Mouse (Mus musculus) forebrain, embryonic 16.5 days (tissue): ENCODE data around the gene Reg3d. TPM values are rescaled to one million over a fixed set of nuclear protein-coding genes. Genes with fewer than 3 reads are reported as not detected.
"Not testable (repeated sequence)": the region's sequence is repeated elsewhere in the genome, so short reads cannot be mapped to it uniquely, and the experiment has no call there.

Experiments used
- ATAC-seq: fragments of 200-750 bp; cut with Nextera tagmentation; 2 replicates; pipeline ENCODE4 v1.8.0; 2017; ENCODE audit warnings: mild to moderate bottlenecking, moderate library complexity
- H3K27ac ChIP-seq: fragments of 300-500 bp; sonication (generic); 2 replicates; pipeline ENCODE4 v1.5.1; 2014; ENCODE audit warnings: low read length, control low read depth
- H3K27me3 ChIP-seq: fragments of 300-500 bp; sonication (generic); replicated peaks from 2 replicates; pipeline ENCODE4 v1.6.1; 2014; ENCODE audit warnings: low read length; ENCODE audit not compliant: control insufficient read depth, insufficient read depth
- H3K36me3 ChIP-seq: fragments of 300-500 bp; sonication (generic); 2 replicates; pipeline ENCODE4 v1.6.1; 2014; ENCODE audit not compliant: control insufficient read depth, insufficient read depth
- H3K4me1 ChIP-seq: fragments of 300-500 bp; sonication (generic); replicated peaks from 2 replicates; pipeline ENCODE4 v1.6.1; 2014; ENCODE audit warnings: low read length; ENCODE audit not compliant: control insufficient read depth, insufficient read depth
- H3K4me2 ChIP-seq: fragments of 300-500 bp; sonication (generic); 2 replicates; pipeline ENCODE4 v1.6.1; 2014; ENCODE audit warnings: mild to moderate bottlenecking, low read length, control low read depth
- H3K4me3 ChIP-seq: fragments of 300-500 bp; sonication (generic); replicated peaks from 2 replicates; pipeline ENCODE4 v1.5.1; 2014; ENCODE audit warnings: mild to moderate bottlenecking, low read length, control low read depth
- H3K9ac ChIP-seq: fragments of 300-500 bp; sonication (generic); replicated peaks from 2 replicates; pipeline ENCODE4 v1.6.1; 2014; ENCODE audit warnings: low read depth, low read length, control low read depth
- H3K9me3 ChIP-seq: fragments of 300-500 bp; sonication (generic); 2 replicates; pipeline ENCODE4 v1.6.1; 2016; ENCODE audit warnings: low read length; ENCODE audit not compliant: control insufficient read depth
- WGBS: fragments of 180-500 bp; shearing (Covaris S2); extraction: QIAGEN DNeasy Blood & Tissue Kit; methylation state at CpG from one replicate; pipeline ENCODE4 v1.1.7; 2014; 5-methylcytosine and 5-hydroxymethylcytosine counted together
- polyA plus RNA-seq: library from polyadenylated mRNA; unstranded; fragments of >200 nt; fragmentation: Nextera tagmentation; extraction: Ambion mirVana; gene quantifications from 2 replicates; pipeline ENCODE4 v1.2.1, GENCODE M21; 2015

The Reg3d gene
- polyA plus RNA-seq = not detected in 2 replicates

DNA sequence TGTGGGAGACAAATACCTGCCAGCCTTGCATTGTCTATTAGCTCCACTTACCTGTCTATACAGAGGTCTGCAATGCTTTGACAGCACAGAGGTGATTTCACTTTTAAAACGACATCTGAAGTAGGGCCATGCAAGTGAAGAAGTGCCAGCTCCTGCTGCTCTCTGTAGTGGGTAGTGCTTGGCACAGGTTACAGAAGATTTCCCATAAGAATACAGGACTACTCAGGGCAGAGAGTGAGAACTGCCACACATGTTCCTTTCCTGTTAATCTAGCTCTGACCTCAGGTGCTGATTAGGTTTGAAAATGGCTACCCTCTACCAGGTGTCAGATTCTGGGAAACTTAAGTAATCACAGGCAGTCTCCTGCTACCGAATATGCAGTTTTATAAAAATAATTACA, at the start of gene Reg3d:
Gene Reg3d (minus strand): TSS at position 101 of the 400 bp plus-strand sequence.
- Histone ChIP-seq H3K4me3 (no peak within 1 kb of the TSS), H3K27ac (no peak within 1 kb of the TSS), H3K36me3 (no peaks in the 10 kb centered on the region), H3K9ac (no peak within 1 kb of the TSS), H3K4me2 (no peak within 1 kb of the TSS), H3K27me3 (no peaks in the 10 kb centered on the region), H3K4me1 (no peaks in the 10 kb centered on the region), H3K9me3 (no peaks in the 10 kb centered on the region)
- ATAC-seq = no peak
- WGBS = 78% methylated on average over 2 of the region's 2 CpGs

- Histone ChIP-seq H3K4me2 (no peak overlapping the region), H3K27ac (no peak overlapping the region), H3K36me3 (no peaks in the 10 kb centered on the region), H3K4me1 (no peaks in the 10 kb centered on the region), H3K9me3 (no peaks in the 10 kb centered on the region), H3K4me3 (no peak overlapping the region), H3K9ac (no peak overlapping the region), H3K27me3 (no peaks in the 10 kb centered on the region)
- 89% methylated on average over 3 of the region's 3 CpGs for WGBS
- no peak for ATAC-seq
Measured at GRCm38 (mm10) chr6:78425497-78425896, 46.8 kb upstream of the Reg3d start.

DNA sequence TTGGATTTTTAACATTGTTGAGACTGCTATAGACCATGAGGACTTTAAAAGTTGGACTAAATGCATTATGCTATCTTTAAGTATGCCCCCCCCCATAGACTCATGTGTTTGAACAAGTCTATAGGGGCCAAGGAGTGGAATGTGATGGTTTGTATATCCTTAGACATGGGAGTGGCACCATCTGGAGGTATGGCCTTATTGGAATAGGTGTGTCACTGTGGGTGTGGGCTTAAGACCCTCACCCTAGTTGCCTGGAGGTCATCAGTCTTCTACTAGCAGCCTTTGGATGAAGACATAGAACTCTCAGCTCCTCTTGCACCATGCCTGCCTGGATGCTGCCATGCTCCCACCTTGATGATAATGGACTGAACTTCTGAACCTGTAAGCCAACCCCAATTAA, 43.7 kb upstream of the Reg3d start, which contains the start of gene Reg1:
Gene Reg1 (plus strand): TSS at position 301 of the 400 bp plus-strand sequence.
- H3K9ac ChIP-seq, H3K4me1 ChIP-seq, H3K36me3 ChIP-seq, H3K27ac ChIP-seq, ATAC-seq, H3K4me3 ChIP-seq, H3K27me3 ChIP-seq, H3K4me2 ChIP-seq, H3K9me3 ChIP-seq: not testable (repeated sequence)

DNA sequence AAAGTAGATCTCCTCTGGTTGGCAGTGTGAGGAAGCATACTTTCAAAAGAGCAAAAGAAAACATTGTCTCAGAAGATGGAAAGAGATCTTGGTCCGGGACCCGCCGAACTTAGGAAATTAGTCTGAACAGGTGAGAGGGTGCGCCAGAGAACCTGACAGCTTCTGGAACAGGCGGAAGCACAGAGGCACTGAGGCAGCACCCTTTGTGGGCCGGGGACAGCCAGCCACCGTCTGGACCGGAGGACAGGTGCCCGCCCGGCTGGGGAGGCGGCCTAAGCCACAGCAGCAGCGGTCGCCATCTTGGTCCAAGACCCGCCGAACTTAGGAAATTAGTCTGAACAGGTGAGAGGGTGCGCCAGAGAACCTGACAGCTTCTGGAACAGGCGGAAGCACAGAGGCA, 16.7 kb upstream of the Reg3d start, which contains the start of gene Reg2:
Gene Reg2 (plus strand): TSS at position 301 of the 400 bp plus-strand sequence.
- not testable (repeated sequence) for H3K4me2 ChIP-seq, H3K4me1 ChIP-seq
- WGBS = 93% methylated on average over 4 of the region's 17 CpGs

DNA sequence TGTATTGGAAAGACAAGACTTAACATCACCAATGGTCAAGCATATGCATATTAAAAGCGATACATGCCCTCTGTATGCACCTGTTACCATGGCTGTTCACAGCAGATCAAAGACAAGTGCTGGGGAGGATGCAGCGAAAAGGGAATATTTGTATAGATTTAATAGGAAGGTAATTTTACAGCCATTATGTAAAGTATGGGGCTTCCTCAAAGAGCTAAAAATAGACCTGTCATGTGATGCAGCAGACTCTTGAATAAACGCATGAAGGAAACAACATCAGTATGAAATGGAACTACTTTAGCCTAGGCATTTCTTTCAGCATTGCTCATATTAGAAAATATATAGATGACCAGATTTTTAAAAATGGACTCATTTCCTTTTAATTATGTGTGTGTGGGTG, 6.9 kb upstream of the Reg3d start:
- Histone ChIP-seq H3K4me1 (no peaks in the 10 kb centered on the region), H3K4me2 (no peak overlapping the region), H3K36me3 (no peaks in the 10 kb centered on the region), H3K9ac (no peak overlapping the region), H3K9me3 (no peaks in the 10 kb centered on the region), H3K27ac (no peak overlapping the region), H3K4me3 (no peak overlapping the region), H3K27me3 (no peaks in the 10 kb centered on the region)
- WGBS = 75% methylated on average over 3 of the region's 3 CpGs
- ATAC-seq = peak; percentile 45; the same call in 1 of the 2 replicates

More for the DNA sequence above, 16.7 kb upstream of the Reg3d start, which contains the start of gene Reg2:
- H3K36me3 ChIP-seq, ATAC-seq, H3K27me3 ChIP-seq, H3K9me3 ChIP-seq, H3K9ac ChIP-seq, H3K27ac ChIP-seq, H3K4me3 ChIP-seq: not testable (repeated sequence)

GRCm38 (mm10) chr6:78380409-78380808, 1.7 kb upstream of the Reg3d start, which contains the start of gene Reg3a:
Gene Reg3a (plus strand): TSS chr6:78380709.
- H3K9me3 ChIP-seq = no peaks in the 10 kb centered on the region
- no peak within 1 kb of the TSS for H3K9ac ChIP-seq
- no peak for ATAC-seq
- H3K4me1 ChIP-seq = no peaks in the 10 kb centered on the region
- H3K36me3 ChIP-seq = no peaks in the 10 kb centered on the region
- no peak within 1 kb of the TSS for H3K27ac ChIP-seq
- H3K4me2 ChIP-seq = no peak within 1 kb of the TSS
- H3K27me3 ChIP-seq = no peaks in the 10 kb centered on the region
- H3K4me3 ChIP-seq = no peak within 1 kb of the TSS

DNA sequence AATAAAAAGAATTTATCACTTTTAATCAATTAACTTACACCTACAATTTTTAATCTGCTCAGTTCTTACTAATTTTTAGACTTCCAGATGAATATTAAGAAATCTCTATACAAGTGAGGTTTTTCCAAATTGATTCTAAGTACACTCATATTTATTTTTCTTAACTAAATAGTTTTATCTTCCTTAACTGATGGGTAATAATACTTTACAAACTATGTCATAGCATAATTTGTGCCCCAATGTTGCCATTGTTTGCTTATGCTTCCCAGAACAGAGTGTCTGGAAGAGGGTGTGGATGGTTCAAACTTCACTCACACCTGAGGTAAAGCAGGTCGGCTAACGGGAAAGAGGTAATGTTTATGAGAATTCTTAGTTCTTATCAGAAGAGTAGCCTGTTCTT, 8.3 kb downstream of the Reg3d start, which contains the start of gene Reg3b:
Gene Reg3b (plus strand): TSS at position 301 of the 400 bp plus-strand sequence.
- no peaks in the 10 kb centered on the region for H3K36me3 ChIP-seq
- H3K9me3 ChIP-seq = no peaks in the 10 kb centered on the region
- no peaks in the 10 kb centered on the region for H3K27me3 ChIP-seq
- no peak within 1 kb of the TSS for H3K4me3 ChIP-seq
- 88% methylated on average over 2 of the region's 2 CpGs for WGBS
- H3K9ac ChIP-seq = no peak within 1 kb of the TSS
- H3K27ac ChIP-seq = no peak within 1 kb of the TSS
- no peaks in the 10 kb centered on the region for H3K4me1 ChIP-seq
- no peak for ATAC-seq
- no peak within 1 kb of the TSS for H3K4me2 ChIP-seq

DNA sequence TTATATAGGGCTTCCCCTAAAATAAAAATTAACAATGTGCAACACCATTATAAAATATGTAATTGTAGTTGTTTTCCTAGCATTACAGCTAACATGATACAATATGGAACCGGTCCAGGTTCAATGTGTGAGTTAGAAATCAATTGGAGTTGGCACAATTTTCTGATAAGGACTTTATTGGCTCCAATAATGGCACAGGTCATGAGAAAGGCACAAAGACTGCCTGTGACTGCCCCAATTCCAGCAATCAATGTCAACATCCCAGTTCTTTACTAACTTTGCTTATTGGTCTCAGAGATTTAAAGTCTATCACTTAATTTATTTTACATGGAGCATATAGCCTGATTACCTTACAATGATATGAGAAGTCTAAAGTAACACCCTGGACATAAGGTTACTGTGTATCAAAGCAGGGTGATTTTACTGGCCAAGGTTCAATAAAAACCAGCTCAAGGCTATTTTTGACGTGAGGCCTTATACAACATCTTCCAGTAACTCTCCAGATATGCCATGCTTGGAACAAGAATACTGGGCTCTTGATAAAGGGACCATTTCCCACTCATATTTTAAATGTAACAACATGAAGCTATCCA, 16.6 kb downstream of the Reg3d start:
- Histone ChIP-seq H3K27ac (no peak overlapping the region), H3K9me3 (no peaks in the 10 kb centered on the region), H3K36me3 (no peaks in the 10 kb centered on the region), H3K4me3 (no peak overlapping the region), H3K9ac (no peak overlapping the region), H3K4me1 (no peaks in the 10 kb centered on the region), H3K4me2 (no peak overlapping the region), H3K27me3 (no peaks in the 10 kb centered on the region)
- ATAC-seq = no peak
- 67% methylated on average over 2 of the region's 2 CpGs for WGBS

- 92% methylated on average over 2 of the region's 2 CpGs for WGBS
- Histone ChIP-seq H3K4me2 (no peak overlapping the region), H3K27me3 (no peaks in the 10 kb centered on the region), H3K27ac (no peak overlapping the region), H3K36me3 (no peaks in the 10 kb centered on the region), H3K9ac (no peak overlapping the region), H3K4me1 (no peaks in the 10 kb centered on the region), H3K9me3 (no peaks in the 10 kb centered on the region), H3K4me3 (no peak overlapping the region)
- ATAC-seq = no peak
Measured at GRCm38 (mm10) chr6:78341689-78342088, 37.0 kb downstream of the Reg3d start.

DNA sequence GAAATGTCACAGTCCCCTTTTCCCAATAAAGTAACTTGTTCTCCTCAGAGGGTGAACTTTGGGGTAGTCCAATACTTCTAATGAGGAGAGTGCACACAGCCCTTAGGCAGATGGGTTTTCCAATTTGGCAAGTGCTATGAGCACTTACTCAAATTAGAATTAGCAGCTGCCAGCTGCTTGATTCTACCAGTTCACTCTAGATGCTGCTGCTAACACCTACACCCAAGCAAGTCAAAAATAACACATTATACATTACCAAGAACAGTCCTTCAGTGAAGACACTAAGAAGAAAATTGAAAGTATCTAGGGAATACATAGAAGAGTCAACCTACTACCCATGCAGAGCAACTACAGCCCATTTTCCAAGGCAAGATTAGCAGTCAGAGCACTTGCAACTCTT, 38.4 kb downstream of the Reg3d start:
- H3K4me3 ChIP-seq = no peak overlapping the region
- H3K27me3 ChIP-seq = no peaks in the 10 kb centered on the region
- no peaks in the 10 kb centered on the region for H3K4me1 ChIP-seq
- no peak overlapping the region for H3K27ac ChIP-seq
- no peaks in the 10 kb centered on the region for H3K9me3 ChIP-seq
- H3K4me2 ChIP-seq = no peak overlapping the region
- no peak for ATAC-seq
- H3K36me3 ChIP-seq = no peaks in the 10 kb centered on the region
- no peak overlapping the region for H3K9ac ChIP-seq
